Comparison of ENCODE assay signal across 7 mouse cellular contexts in the genomic region with DNA sequence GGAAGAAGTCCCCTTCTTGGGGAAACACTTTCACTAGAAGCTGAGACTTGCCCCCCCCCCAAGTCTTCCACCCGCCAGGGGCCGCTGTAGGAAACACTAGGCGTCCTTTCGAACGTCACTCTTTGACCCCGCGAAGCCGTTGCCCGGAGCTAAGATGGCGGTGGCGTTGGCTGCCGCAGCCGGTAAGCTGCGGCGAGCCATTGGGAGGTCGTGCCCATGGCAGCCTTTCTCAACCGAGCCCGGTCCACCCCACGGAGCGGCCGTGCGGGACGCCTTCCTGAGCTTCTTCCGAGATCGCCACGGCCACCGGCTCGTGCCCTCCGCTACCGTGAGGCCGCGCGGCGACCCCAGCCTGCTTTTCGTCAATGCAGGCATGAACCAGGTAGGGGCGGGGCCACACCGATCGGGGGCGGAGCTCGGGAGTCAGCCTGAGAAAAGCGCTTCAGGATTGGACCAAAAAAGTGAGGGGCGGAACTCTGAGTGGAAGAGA. TPM values are rescaled to one million over a fixed set of nuclear protein-coding genes. Genes with fewer than 3 reads are reported as not detected.
DNase-seq lines count a peak whose midpoint lies in the region; ATAC-seq lines count a peak whose summit lies in the region.

A gene (plus strand): TSS at position 142 of the 490 bp plus-strand sequence.

- H3K4me3 ChIP-seq in intestine, embryonic 16.5 days (ENCODE audit: low read length) = peak within 1 kb of the TSS; percentile 96
- peak within 1 kb of the TSS; percentile 73 for H3K4me3 ChIP-seq in midbrain, embryonic 11.5 days (ENCODE audit: low read depth, low read length)

- ATAC-seq in intestine, embryonic 16.5 days = peak; percentile 95
- peak; percentile 94 for ATAC-seq in midbrain, embryonic 11.5 days (ENCODE audit: low FRiP score)

- H3K27me3 ChIP-seq in intestine, embryonic 16.5 days (replicated peaks; ENCODE audit: control insufficient read depth, insufficient read depth, low read length) = no peaks in the 10 kb centered on the region
- no peaks in the 10 kb centered on the region for H3K27me3 ChIP-seq in midbrain, embryonic 11.5 days (ENCODE audit: control insufficient read depth, insufficient read depth, low read length)

- intact Hi-C loops in gastrocnemius, postnatal 36 days (cut with DNase I) = no loop called here
- intact Hi-C loops in left cerebral cortex, postnatal 36 days (cut with DNase I) = no loop called here

- peaks cover 3% of the 10 kb centered on the region; the same call in 1 of the 2 replicates for H3K4me1 ChIP-seq in intestine, embryonic 16.5 days (ENCODE audit: control insufficient read depth, insufficient read depth, low read length)
- H3K4me1 ChIP-seq in midbrain, embryonic 11.5 days (ENCODE audit: control insufficient read depth, insufficient read depth, low read length) = peaks cover 6% of the 10 kb centered on the region; the same call in 1 of the 2 replicates

- H3K9ac ChIP-seq in intestine, embryonic 16.5 days (ENCODE audit: low read depth, low read length) = peak within 1 kb of the TSS; percentile 87
- peak within 1 kb of the TSS; percentile 86 for H3K9ac ChIP-seq in midbrain, embryonic 11.5 days (ENCODE audit: low read length)

- WGBS in intestine, embryonic 16.5 days = under 1% methylated on average over 42 of the region's 42 CpGs
- WGBS in midbrain, embryonic 11.5 days = 1% methylated on average over 42 of the region's 42 CpGs

- H3K36me3 ChIP-seq in intestine, embryonic 16.5 days (ENCODE audit: control insufficient read depth, insufficient read depth, low read length) = 0 out of 2 replicates have a peak, but pooled peaks cover 2% of the 10 kb centered on the region
- H3K36me3 ChIP-seq in midbrain, embryonic 11.5 days (ENCODE audit: control insufficient read depth, insufficient read depth, low read length) = peaks cover 2% of the 10 kb centered on the region

- H3K4me2 ChIP-seq in intestine, embryonic 16.5 days (ENCODE audit: low read depth, low read length) = peak within 1 kb of the TSS; percentile 37
- peak within 1 kb of the TSS; percentile 27 for H3K4me2 ChIP-seq in midbrain, embryonic 11.5 days

- H3K9me3 ChIP-seq in intestine, embryonic 16.5 days (ENCODE audit: control insufficient read depth, low read length) = no peaks in the 10 kb centered on the region
- H3K9me3 ChIP-seq in midbrain, embryonic 11.5 days (ENCODE audit: control insufficient read depth, low read length) = no peaks in the 10 kb centered on the region

- peak; percentile 95 for DNase-seq in adrenal gland, adult 2 months
- peak; percentile 89 for DNase-seq in embryo, embryonic 11.5 days (ENCODE audit: low read depth, low spot score)
- DNase-seq in gastrocnemius, postnatal 36 days = peak; percentile 92
- peak; percentile 93 for DNase-seq in left cerebral cortex, postnatal 36 days (ENCODE audit: low spot score in 2 of 2)
- peak; percentile 100 for DNase-seq in midbrain, embryonic 11.5 days (ENCODE audit: low spot score, missing footprints)
- DNase-seq in skeletal muscle tissue, adult 2 months (ENCODE audit: low read depth, low spot score) = peak; percentile 86

- peak within 1 kb of the TSS; percentile 80 for H3K27ac ChIP-seq in intestine, embryonic 16.5 days (ENCODE audit: low read length)
- H3K27ac ChIP-seq in midbrain, embryonic 11.5 days (ENCODE audit: low read depth, low read length) = peak within 1 kb of the TSS; percentile 66

RNA-seq across cellular contexts. Expression of the gene that starts here (rescaled TPM):
- total RNA-seq in adrenal gland, adult 2 months (2021) = 10 to 100 TPM; 13.3 to 17.6 TPM
- 22.7 and 23.3 TPM in 2 replicates for polyA plus RNA-seq in adrenal gland, adult 2 months (2012; rRNA removed)
- total RNA-seq in gastrocnemius, postnatal 36 days (2021) = 10 to 100 TPM; 13.7 to 14.9 TPM
- 14.8 and 16.6 TPM in 2 replicates for polyA plus RNA-seq in intestine, embryonic 16.5 days (2015; fragmentation: Nextera tagmentation; extraction: Ambion mirVana)
- 10 to 100 TPM; 23.1 to 26.4 TPM for total RNA-seq in left cerebral cortex, postnatal 36 days (2021)
- 13.5 and 18.1 TPM in 2 replicates for polyA plus RNA-seq in midbrain, embryonic 11.5 days (2014; fragmentation: Nextera tagmentation; extraction: Ambion mirVana)

Comparison
In these comparisons a context has a peak if more than half of its experiments do, and no peak if none do; other contexts are left out.
1. Peak in every context shown above with its lines: DNase-seq, ATAC-seq, H3K4me3 ChIP-seq and H3K27ac ChIP-seq.